ENCODE assay signal across 16 mouse cellular contexts in genomic region chr3:135702658-135703057, GRCm38 (mm10). TPM values are rescaled to one million over a fixed set of nuclear protein-coding genes. Genes with fewer than 3 reads are reported as not detected.
DNase-seq lines count a peak whose midpoint lies in the region.
"Had no signal": no experiment of that assay in that cellular context is flagged by ENCODE, and none has a peak within 500 bp of the region (broad histone marks: within the 10 kb centered on the region; RNA-seq: fewer than 3 reads in every experiment).

No protein-coding gene starts in this region.

- peak; percentile 33 to 53 for DNase-seq in frontal cortex, postnatal 36 days (ENCODE audit: low spot score in 2 of 2)
- no peak for DNase-seq in frontal cortex, postnatal 14 days (ENCODE audit: low spot score in 2 of 2)
- peak; percentile 25 to 49 for DNase-seq in left cerebral cortex, adult 18-20 months (ENCODE audit: low spot score in 2 of 2)
- no peak for DNase-seq in left cerebral cortex, adult 8-10 months (ENCODE audit: low spot score in 2 of 2)
- peak; percentile 37 to 39 for DNase-seq in right cerebral cortex, adult 2 months (ENCODE audit: low spot score in 2 of 2)
- DNase-seq in right cerebral cortex, postnatal 25 days, result no peak
- DNase-seq in layer of hippocampus, postnatal 36 days, result peak; percentile 54 to 60
- DNase-seq in ovary, postnatal 10 days (ENCODE audit: low spot score), result no peak
- DNase-seq: adrenal gland, postnatal 10 days; cerebellum, adult 11-12 months; cerebellum, adult 9-10 months; cerebellum, postnatal 25 days; gastrocnemius, postnatal 10 days; heart, adult 18-20 months; heart, postnatal 10 days; heart, postnatal 4 days had no signal

RNA-seq across cellular contexts. Expression of gene Nfkb1, which starts 11.3 kb away (rescaled TPM):
- 10 to 100 TPM; 18.8 to 22.2 TPM for total RNA-seq in left cerebral cortex, adult 18-20 months (2021)
- 10 to 100 TPM; 21.1 to 24.1 (median 22.6) TPM for total RNA-seq in left cerebral cortex, adult 8-10 months (2022)
- 10 to 100 TPM; 21.6 to 25.8 TPM for total RNA-seq in layer of hippocampus, postnatal 36 days (2021)

Comparison
In these comparisons a context has a peak if more than half of its experiments do, and no peak if none do; other contexts are left out.
1. DNase-seq: peak in frontal cortex, postnatal 36 days (2 of 2), left cerebral cortex, adult 18-20 months (2 of 2), right cerebral cortex, adult 2 months (2 of 2) and layer of hippocampus, postnatal 36 days (2 of 2); none in frontal cortex, postnatal 14 days (0 of 2), left cerebral cortex, adult 8-10 months (0 of 2), right cerebral cortex, postnatal 25 days (single experiment) and ovary, postnatal 10 days (single experiment).